Mouse (Mus musculus) lung, adult 2 months (tissue): ENCODE results near the gene Arid3a.

ENCODE experiments used
- CTCF ChIP-seq: fragments of 200-500 bp; IDR thresholded peaks from 2 replicates; pipeline ENCODE4 v1.5.1; 2011; ENCODE audit warnings: mild to moderate bottlenecking, low read length, control low read depth; ENCODE audit not compliant: insufficient read depth
- POLR2A ChIP-seq: fragments of 200-500 bp; IDR thresholded peaks from 2 replicates; pipeline ENCODE4 v1.6.1; 2011; ENCODE audit warnings: low read depth, mild to moderate bottlenecking, control low read depth, low read length, borderline replicate concordance; ENCODE audit errors: extremely low read depth

- no peak for TF ChIP-seq CTCF
- no peak for TF ChIP-seq POLR2A
These were observed 33.9 kb downstream of the Arid3a start for GRCm38 (mm10) chr10:79960671-79961294.
